Mouse (Mus musculus) stomach, postnatal 0 days (tissue): ENCODE data around the gene Abcg1.

Experiments used
- CTCF ChIP-seq: IDR thresholded peaks from 2 replicates; pipeline ENCODE4 v1.5.1; 2016; ENCODE audit warnings: antibody characterized with exemption, low read depth, mild to moderate bottlenecking, moderate library complexity
- EP300 ChIP-seq: optimal IDR thresholded peaks from 2 replicates; pipeline ENCODE3; 2016; ENCODE audit warnings: antibody characterized with exemption

DNA sequence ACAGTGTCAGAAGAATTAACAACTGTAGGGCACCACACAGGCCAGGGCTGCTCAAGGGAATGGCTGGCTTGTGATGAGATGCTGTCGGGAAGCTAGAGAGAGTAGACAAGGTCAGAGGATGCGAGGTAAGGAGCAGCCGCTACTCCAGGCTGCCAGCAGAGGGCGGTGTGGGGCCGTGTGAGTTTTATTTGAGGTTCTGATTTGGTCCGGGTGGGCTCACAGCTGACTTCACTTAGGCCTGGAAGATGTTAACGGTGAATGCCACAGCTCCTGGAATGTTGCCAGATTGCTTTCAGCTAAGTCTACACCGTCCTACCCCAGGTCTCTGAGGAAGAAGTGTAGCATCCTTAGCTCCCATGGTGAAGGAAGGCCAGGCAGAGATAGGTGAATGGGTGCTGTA is 64.5 kb downstream of the Abcg1 start:
- TF ChIP-seq CTCF (peak; percentile 89), EP300 (no peak)
